Mouse (Mus musculus): ENCODE measurements around the gene Vmn1r128.
"Not testable (repeated sequence)": the region's sequence is repeated elsewhere in the genome, so short reads cannot be mapped to it uniquely, and the experiment has no call there.

The Vmn1r128 gene

GRCm38 (mm10) chr7:21349073-21349472 is at the start of gene Vmn1r128:
Vmn1r128 (plus strand) TSS chr7:21349373.
- DNase-seq: not testable (repeated sequence)

GRCm38 (mm10) chr7:21301367-21301766 is 47.8 kb upstream of the Vmn1r128 start, which contains the start of gene Vmn1r126:
Vmn1r126 (minus strand) TSS chr7:21301467.
- DNase-seq: not testable (repeated sequence)

DNA sequence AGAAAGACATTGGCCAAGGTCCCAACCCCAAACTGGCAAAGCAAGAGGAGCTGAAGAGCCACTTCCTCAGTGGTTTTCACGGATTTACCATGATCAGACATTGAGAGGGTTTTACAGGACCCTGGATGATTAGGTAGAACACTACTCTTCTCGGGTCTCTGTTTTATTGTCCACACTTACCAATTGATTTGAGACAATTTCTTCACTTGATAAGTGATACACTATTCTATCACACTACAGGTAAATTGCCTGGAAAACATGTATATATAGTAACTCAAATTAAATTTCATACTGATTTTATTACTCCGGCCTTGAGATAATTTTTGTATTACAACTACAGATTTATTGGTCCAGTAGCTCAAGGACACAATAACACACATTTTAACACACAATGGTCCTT is 29.4 kb upstream of the Vmn1r128 start, which contains the start of gene Vmn1r127:
Gene Vmn1r127 (minus strand): TSS at position 101 of the 400 bp plus-strand sequence.
- not testable (repeated sequence) for DNase-seq

GRCm38 (mm10) chr7:21361191-21361590 is 12.0 kb downstream of the Vmn1r128 start, which contains the start of gene Vmn1r129:
Vmn1r129 (minus strand) TSS chr7:21361291.
- DNase-seq: not testable (repeated sequence)
